Mouse (Mus musculus) forebrain, embryonic 11.5 days (tissue): Measurements from ENCODE around the gene Kmt5a. TPM values are rescaled to one million over a fixed set of nuclear protein-coding genes. Genes with fewer than 3 reads are reported as not detected.
"Not testable (repeated sequence)": the region's sequence is repeated elsewhere in the genome, so short reads cannot be mapped to it uniquely, and the experiment has no call there.

Experiments
- ATAC-seq: fragments of 200-750 bp; cut with Nextera tagmentation; replicated peaks from 2 replicates; pipeline ENCODE4 v1.8.0; 2017; ENCODE audit warnings: moderate TSS enrichment; ENCODE audit not compliant: low FRiP score
- DNase-seq: peaks from one replicate; pipeline ENCODE4 v3.0.0-alpha.2; 2017; ENCODE audit warnings: low spot score
- H3K27ac ChIP-seq: fragments of 300-500 bp; sonication (generic); 2 replicates; pipeline ENCODE4 v1.5.1; 2014; ENCODE audit warnings: low read depth, low read length
- H3K27me3 ChIP-seq: fragments of 300-500 bp; sonication (generic); 2 replicates; pipeline ENCODE4 v1.6.1; 2014; ENCODE audit warnings: mild to moderate bottlenecking, low read length, mixed read lengths; ENCODE audit not compliant: control insufficient read depth, insufficient read depth
- H3K36me3 ChIP-seq: fragments of 300-500 bp; sonication (generic); 2 replicates; pipeline ENCODE4 v1.6.1; 2014; ENCODE audit warnings: mild to moderate bottlenecking, low read length, moderate library complexity, mixed read lengths; ENCODE audit not compliant: control insufficient read depth, insufficient read depth
- H3K4me1 ChIP-seq: fragments of 300-500 bp; sonication (generic); replicated peaks from 2 replicates; pipeline ENCODE4 v1.6.1; 2014; ENCODE audit warnings: low read length, mixed read lengths; ENCODE audit not compliant: control insufficient read depth, insufficient read depth
- H3K4me2 ChIP-seq: fragments of 300-500 bp; sonication (generic); 2 replicates; pipeline ENCODE4 v1.6.1; 2014; ENCODE audit warnings: low read depth, mild to moderate bottlenecking, low read length, moderate library complexity, mixed read lengths; ENCODE audit not compliant: severe bottlenecking
- H3K4me3 ChIP-seq: fragments of 300-500 bp; sonication (generic); 2 replicates; pipeline ENCODE4 v1.5.1; 2014; ENCODE audit warnings: low read depth, low read length
- H3K9ac ChIP-seq: fragments of 300-500 bp; sonication (generic); 2 replicates; pipeline ENCODE4 v1.6.1; 2014; ENCODE audit warnings: low read length
- H3K9me3 ChIP-seq: fragments of 300-500 bp; sonication (generic); 2 replicates; pipeline ENCODE4 v1.6.1; 2016; ENCODE audit warnings: low read length, mixed read lengths; ENCODE audit not compliant: control insufficient read depth
- WGBS: fragments of 180-500 bp; shearing (Covaris S2); extraction: QIAGEN DNeasy Blood & Tissue Kit; methylation state at CpG from one replicate; pipeline ENCODE4 v1.1.7; 2014; 5-methylcytosine and 5-hydroxymethylcytosine counted together
- polyA plus RNA-seq: library from polyadenylated mRNA; unstranded; fragments of >200 nt; fragmentation: Nextera tagmentation; extraction: Ambion mirVana; gene quantifications from 2 replicates; pipeline ENCODE4 v1.2.1, GENCODE M21; 2014

Gene Kmt5a
- polyA plus RNA-seq, 1 experiment from 2014 or later = 120 TPM

- Histone ChIP-seq H3K4me1 (peaks cover 14% of the 10 kb centered on the region), H3K36me3 (peaks cover 17% of the 10 kb centered on the region), H3K9me3 (no peaks in the 10 kb centered on the region), H3K4me3 (no peak overlapping the region), H3K27ac (no peak overlapping the region), H3K4me2 (no peak overlapping the region), H3K9ac (no peak overlapping the region), H3K27me3 (no peaks in the 10 kb centered on the region)
- no peak for DNase-seq
- WGBS = 89% methylated on average over 16 of the region's 16 CpGs
- no peak for ATAC-seq
Observed at GRCm38 (mm10) chr5:124450641-124451340, 11.1 kb downstream of the Kmt5a start.

- Histone ChIP-seq H3K9ac (no peak overlapping the region), H3K27ac (no peak overlapping the region), H3K36me3 (peaks cover 26% of the 10 kb centered on the region), H3K9me3 (no peaks in the 10 kb centered on the region), H3K4me2 (no peak overlapping the region), H3K4me3 (no peak overlapping the region), H3K27me3 (no peaks in the 10 kb centered on the region), H3K4me1 (no peaks in the 10 kb centered on the region; the same call in 1 of the 2 replicates)
- WGBS = 81% methylated on average over 15 of the region's 15 CpGs
- DNase-seq (no peak), ATAC-seq (no peak)
Observed at GRCm38 (mm10) chr5:124452494-124453228, 12.9 kb downstream of the Kmt5a start.

GRCm38 (mm10) chr5:124453339-124454081 is 13.8 kb downstream of the Kmt5a start:
- Histone ChIP-seq H3K27me3 (no peaks in the 10 kb centered on the region), H3K9me3 (no peaks in the 10 kb centered on the region), H3K36me3 (peaks cover 28% of the 10 kb centered on the region), H3K4me2 (no peak overlapping the region), H3K4me3 (no peak overlapping the region), H3K9ac (no peak overlapping the region), H3K27ac (no peak overlapping the region), H3K4me1 (no peaks in the 10 kb centered on the region)
- WGBS = 88% methylated on average over 13 of the region's 13 CpGs
- no peak for DNase-seq
- ATAC-seq = no peak

- H3K36me3 ChIP-seq = peaks cover 29% of the 10 kb centered on the region
- no peak overlapping the region for H3K9ac ChIP-seq
- no peaks in the 10 kb centered on the region for H3K27me3 ChIP-seq
- 83% methylated on average over 1 of the region's 1 CpGs for WGBS
- DNase-seq (no peak), ATAC-seq (no peak)
- no peaks in the 10 kb centered on the region for H3K9me3 ChIP-seq
- H3K4me3 ChIP-seq = no peak overlapping the region
- H3K27ac ChIP-seq = no peak overlapping the region
- no peaks in the 10 kb centered on the region for H3K4me1 ChIP-seq
- H3K4me2 ChIP-seq = no peak overlapping the region
Observed at GRCm38 (mm10) chr5:124454082-124454419, 14.3 kb downstream of the Kmt5a start.

- H3K27me3 ChIP-seq = no peaks in the 10 kb centered on the region
- H3K4me1 ChIP-seq = no peaks in the 10 kb centered on the region
- ATAC-seq (no peak), DNase-seq (no peak)
- H3K27ac ChIP-seq = no peak overlapping the region
- no peaks in the 10 kb centered on the region for H3K9me3 ChIP-seq
- no peak overlapping the region for H3K9ac ChIP-seq
- 93% methylated on average over 6 of the region's 6 CpGs for WGBS
- peaks cover 15% of the 10 kb centered on the region for H3K36me3 ChIP-seq
- no peak overlapping the region for H3K4me3 ChIP-seq
- no peak overlapping the region for H3K4me2 ChIP-seq
Observed at GRCm38 (mm10) chr5:124456762-124457161, 17.0 kb downstream of the Kmt5a start.

GRCm38 (mm10) chr5:124460922-124461321 is 21.2 kb downstream of the Kmt5a start:
- not testable (repeated sequence) for H3K4me2 ChIP-seq, H3K4me3 ChIP-seq, H3K9me3 ChIP-seq, DNase-seq, H3K27me3 ChIP-seq, ATAC-seq, H3K4me1 ChIP-seq, H3K27ac ChIP-seq, H3K9ac ChIP-seq
- WGBS = 96% methylated on average over 14 of the region's 14 CpGs
- peaks cover 21% of the 10 kb centered on the region for H3K36me3 ChIP-seq

- no peaks in the 10 kb centered on the region for H3K9me3 ChIP-seq
- H3K4me1 ChIP-seq = no peaks in the 10 kb centered on the region
- DNase-seq (no peak), ATAC-seq (no peak)
- peaks cover 12% of the 10 kb centered on the region for H3K36me3 ChIP-seq
- no peak overlapping the region for H3K9ac ChIP-seq
- no peak overlapping the region for H3K27ac ChIP-seq
- WGBS = 87% methylated on average over 8 of the region's 8 CpGs
- H3K27me3 ChIP-seq = no peaks in the 10 kb centered on the region
- no peak overlapping the region for H3K4me3 ChIP-seq
- no peak overlapping the region for H3K4me2 ChIP-seq
Observed at GRCm38 (mm10) chr5:124462297-124463025, 22.7 kb downstream of the Kmt5a start.

GRCm38 (mm10) chr5:124463462-124463861 is 23.7 kb downstream of the Kmt5a start:
- H3K36me3 ChIP-seq = peaks cover 11% of the 10 kb centered on the region
- no peak overlapping the region for H3K4me2 ChIP-seq
- ATAC-seq (no peak), DNase-seq (no peak)
- no peak overlapping the region for H3K4me3 ChIP-seq
- 91% methylated on average over 5 of the region's 5 CpGs for WGBS
- no peak overlapping the region for H3K9ac ChIP-seq
- H3K9me3 ChIP-seq = no peaks in the 10 kb centered on the region
- no peaks in the 10 kb centered on the region for H3K4me1 ChIP-seq
- no peak overlapping the region for H3K27ac ChIP-seq
- no peaks in the 10 kb centered on the region for H3K27me3 ChIP-seq
